Mouse (Mus musculus) liver, embryonic 14.5 days (tissue): ENCODE data around the gene Ccndbp1.

Experiments used
- CTCF ChIP-seq: IDR thresholded peaks from 2 replicates; pipeline ENCODE4 v1.5.1; 2016; ENCODE audit warnings: antibody characterized with exemption, low read depth, control low read depth
- EP300 ChIP-seq: IDR thresholded peaks from 2 replicates; pipeline ENCODE4 v1.6.1; 2016; ENCODE audit warnings: antibody characterized with exemption, low read depth

GRCm38 (mm10) chr2:121052176-121052575 lies 44.0 kb downstream of the Ccndbp1 start:
- TF ChIP-seq EP300 (no peak), CTCF (no peak)
